Mouse (Mus musculus): ENCODE measurements around the gene Antxr2. TPM values are rescaled to one million over a fixed set of nuclear protein-coding genes. Genes with fewer than 3 reads are reported as not detected.

Antxr2 gene
- polyA plus RNA-seq, 1 experiment from 2014 or later, result 11.5 TPM

GRCm38 (mm10) chr5:97973293-97973692 is 57.5 kb downstream of the Antxr2 start:
- Histone ChIP-seq H3K27ac (no peak overlapping the region), H3K4me3 (no peak overlapping the region), H3K27me3 (no peaks in the 10 kb centered on the region), H3K9ac (no peak overlapping the region), H3K4me2 (replicated peaks) (no peak overlapping the region), H3K4me1 (no peaks in the 10 kb centered on the region), H3K9me3 (replicated peaks) (no peaks in the 10 kb centered on the region), H3K36me3 (no peaks in the 10 kb centered on the region)
- ATAC-seq (ENCODE audit: low FRiP score), result no peak
- 80% methylated on average over 1 of the region's 1 CpGs for WGBS

- no peaks in the 10 kb centered on the region for H3K9me3 ChIP-seq (replicated peaks)
- WGBS, result 73% methylated on average over 4 of the region's 4 CpGs
- H3K27me3 ChIP-seq, result no peaks in the 10 kb centered on the region
Measured at GRCm38 (mm10) chr5:97972029-97972428, 58.8 kb downstream of the Antxr2 start.

GRCm38 (mm10) chr5:97971236-97971635 is 59.6 kb downstream of the Antxr2 start:
- Histone ChIP-seq H3K4me2 (replicated peaks) (no peak overlapping the region), H3K9me3 (replicated peaks) (no peaks in the 10 kb centered on the region), H3K4me3 (no peak overlapping the region), H3K27me3 (no peaks in the 10 kb centered on the region), H3K9ac (no peak overlapping the region), H3K36me3 (no peaks in the 10 kb centered on the region), H3K4me1 (no peaks in the 10 kb centered on the region), H3K27ac (no peak overlapping the region)
- ATAC-seq (ENCODE audit: low FRiP score), result no peak
- 52% methylated on average over 3 of the region's 3 CpGs for WGBS

More at GRCm38 (mm10) chr5:97972029-97972428, 58.8 kb downstream of the Antxr2 start:
- H3K27ac ChIP-seq, result no peak overlapping the region
- no peaks in the 10 kb centered on the region for H3K36me3 ChIP-seq
- H3K9ac ChIP-seq, result no peak overlapping the region
- H3K4me2 ChIP-seq (replicated peaks), result no peak overlapping the region
- no peak overlapping the region for H3K4me3 ChIP-seq
- ATAC-seq (ENCODE audit: low FRiP score), result no peak
- H3K4me1 ChIP-seq, result no peaks in the 10 kb centered on the region

GRCm38 (mm10) chr5:97967044-97967443 is 63.8 kb downstream of the Antxr2 start:
- H3K9me3 ChIP-seq (replicated peaks), result no peaks in the 10 kb centered on the region
- 85% methylated on average over 5 of the region's 5 CpGs for WGBS
- no peak overlapping the region for H3K9ac ChIP-seq
- H3K36me3 ChIP-seq, result no peaks in the 10 kb centered on the region
- no peak for ATAC-seq (ENCODE audit: low FRiP score)
- H3K27me3 ChIP-seq, result no peaks in the 10 kb centered on the region
- H3K4me3 ChIP-seq, result no peak overlapping the region
- H3K4me1 ChIP-seq, result no peaks in the 10 kb centered on the region
- H3K4me2 ChIP-seq (replicated peaks), result no peak overlapping the region
- H3K27ac ChIP-seq, result no peak overlapping the region

GRCm38 (mm10) chr5:97966101-97966500 is 64.7 kb downstream of the Antxr2 start:
- H3K27me3 ChIP-seq, result no peaks in the 10 kb centered on the region
- ATAC-seq (ENCODE audit: low FRiP score), result no peak

GRCm38 (mm10) chr5:97964444-97964843 is 66.4 kb downstream of the Antxr2 start:
- Histone ChIP-seq H3K9me3 (replicated peaks) (no peaks in the 10 kb centered on the region), H3K4me2 (replicated peaks) (no peak overlapping the region), H3K4me3 (no peak overlapping the region), H3K27me3 (no peaks in the 10 kb centered on the region), H3K36me3 (no peaks in the 10 kb centered on the region), H3K27ac (no peak overlapping the region), H3K4me1 (no peaks in the 10 kb centered on the region), H3K9ac (no peak overlapping the region)
- no peak for ATAC-seq (ENCODE audit: low FRiP score)
- 81% methylated on average over 2 of the region's 2 CpGs for WGBS

More at GRCm38 (mm10) chr5:97966101-97966500, 64.7 kb downstream of the Antxr2 start:
- no peak overlapping the region for H3K4me2 ChIP-seq (replicated peaks)
- no peaks in the 10 kb centered on the region for H3K9me3 ChIP-seq (replicated peaks)
- no peak overlapping the region for H3K27ac ChIP-seq
- H3K36me3 ChIP-seq, result no peaks in the 10 kb centered on the region
- H3K4me3 ChIP-seq, result no peak overlapping the region
- no peak overlapping the region for H3K9ac ChIP-seq
- no peaks in the 10 kb centered on the region for H3K4me1 ChIP-seq

- no peaks in the 10 kb centered on the region for H3K36me3 ChIP-seq
- H3K4me2 ChIP-seq (replicated peaks), result no peak overlapping the region
- H3K4me3 ChIP-seq, result no peak overlapping the region
- no peaks in the 10 kb centered on the region for H3K27me3 ChIP-seq
- WGBS, result 96% methylated on average over 3 of the region's 3 CpGs
- ATAC-seq (ENCODE audit: low FRiP score), result no peak
- H3K4me1 ChIP-seq, result no peaks in the 10 kb centered on the region
- H3K9ac ChIP-seq, result no peak overlapping the region
- no peaks in the 10 kb centered on the region for H3K9me3 ChIP-seq (replicated peaks)
- H3K27ac ChIP-seq, result no peak overlapping the region
Measured at GRCm38 (mm10) chr5:97962512-97962911, 68.3 kb downstream of the Antxr2 start.

GRCm38 (mm10) chr5:97961786-97962185 is 69.1 kb downstream of the Antxr2 start:
- ATAC-seq (ENCODE audit: low FRiP score), result no peak
- no peaks in the 10 kb centered on the region for H3K4me1 ChIP-seq
- 92% methylated on average over 7 of the region's 7 CpGs for WGBS

GRCm38 (mm10) chr5:97959651-97960050 is 71.2 kb downstream of the Antxr2 start:
- ATAC-seq (ENCODE audit: low FRiP score), result no peak
- Histone ChIP-seq H3K9me3 (replicated peaks) (no peaks in the 10 kb centered on the region), H3K4me3 (no peak overlapping the region), H3K9ac (no peak overlapping the region), H3K27me3 (no peaks in the 10 kb centered on the region), H3K4me2 (replicated peaks) (no peak overlapping the region), H3K4me1 (no peaks in the 10 kb centered on the region), H3K36me3 (no peaks in the 10 kb centered on the region), H3K27ac (no peak overlapping the region)
- 67% methylated on average over 2 of the region's 2 CpGs for WGBS

More at GRCm38 (mm10) chr5:97961786-97962185, 69.1 kb downstream of the Antxr2 start:
- no peak overlapping the region for H3K9ac ChIP-seq
- H3K4me3 ChIP-seq, result no peak overlapping the region
- H3K27me3 ChIP-seq, result no peaks in the 10 kb centered on the region
- no peak overlapping the region for H3K27ac ChIP-seq
- no peaks in the 10 kb centered on the region for H3K36me3 ChIP-seq
- no peaks in the 10 kb centered on the region for H3K9me3 ChIP-seq (replicated peaks)
- no peak overlapping the region for H3K4me2 ChIP-seq (replicated peaks)

GRCm38 (mm10) chr5:97959010-97959409 is 71.8 kb downstream of the Antxr2 start:
- Histone ChIP-seq H3K9ac (no peak overlapping the region), H3K4me1 (no peaks in the 10 kb centered on the region), H3K4me2 (replicated peaks) (no peak overlapping the region), H3K4me3 (no peak overlapping the region), H3K36me3 (no peaks in the 10 kb centered on the region), H3K9me3 (replicated peaks) (no peaks in the 10 kb centered on the region), H3K27me3 (no peaks in the 10 kb centered on the region), H3K27ac (no peak overlapping the region)
- 77% methylated on average over 3 of the region's 3 CpGs for WGBS
- ATAC-seq (ENCODE audit: low FRiP score), result no peak

GRCm38 (mm10) chr5:97957501-97957900 is 73.3 kb downstream of the Antxr2 start:
- ATAC-seq (ENCODE audit: low FRiP score), result no peak
- Histone ChIP-seq H3K27ac (no peak overlapping the region), H3K9ac (no peak overlapping the region), H3K4me1 (no peaks in the 10 kb centered on the region), H3K4me3 (no peak overlapping the region), H3K36me3 (no peaks in the 10 kb centered on the region), H3K4me2 (replicated peaks) (no peak overlapping the region), H3K27me3 (no peaks in the 10 kb centered on the region), H3K9me3 (replicated peaks) (no peaks in the 10 kb centered on the region)
- 84% methylated on average over 5 of the region's 5 CpGs for WGBS

- Histone ChIP-seq H3K4me3 (no peak overlapping the region), H3K27ac (no peak overlapping the region), H3K27me3 (no peaks in the 10 kb centered on the region), H3K4me2 (replicated peaks) (no peak overlapping the region), H3K4me1 (no peaks in the 10 kb centered on the region), H3K9me3 (replicated peaks) (no peaks in the 10 kb centered on the region), H3K36me3 (no peaks in the 10 kb centered on the region), H3K9ac (no peak overlapping the region)
- 94% methylated on average over 5 of the region's 5 CpGs for WGBS
- no peak for ATAC-seq (ENCODE audit: low FRiP score)
Measured at GRCm38 (mm10) chr5:97954193-97954772, 76.6 kb downstream of the Antxr2 start.

- no peaks in the 10 kb centered on the region for H3K27me3 ChIP-seq
- H3K4me2 ChIP-seq (replicated peaks), result no peak overlapping the region
- WGBS, result 79% methylated on average over 11 of the region's 11 CpGs
- H3K27ac ChIP-seq, result no peak overlapping the region
- no peaks in the 10 kb centered on the region for H3K36me3 ChIP-seq
- H3K9ac ChIP-seq, result no peak overlapping the region
- H3K4me3 ChIP-seq, result no peak overlapping the region
- H3K4me1 ChIP-seq, result no peaks in the 10 kb centered on the region
- H3K9me3 ChIP-seq (replicated peaks), result no peaks in the 10 kb centered on the region
- no peak for ATAC-seq (ENCODE audit: low FRiP score)
Measured at GRCm38 (mm10) chr5:97953241-97953920, 77.5 kb downstream of the Antxr2 start.
